Mouse (Mus musculus) liver, postnatal 0 days (tissue): ENCODE measurements around the gene Lamb2. TPM values are rescaled to one million over a fixed set of nuclear protein-coding genes. Genes with fewer than 3 reads are reported as not detected.

Experiments used
- ATAC-seq: fragments of 200-750 bp; cut with Nextera tagmentation; 2 replicates; pipeline ENCODE4 v1.8.0; 2017; ENCODE audit warnings: mild to moderate bottlenecking, moderate library complexity
- DNase-seq: peaks from one replicate; pipeline ENCODE4 v3.0.0-alpha.2; 2016
- H3K27ac ChIP-seq: fragments of 300-500 bp; sonication (generic); 2 replicates; pipeline ENCODE4 v1.5.1; 2014; ENCODE audit warnings: antibody characterized with exemption, moderate library complexity, mild to moderate bottlenecking, low read depth
- H3K27me3 ChIP-seq: fragments of 300-500 bp; sonication (generic); 2 replicates; pipeline ENCODE4 v1.6.1; 2014; ENCODE audit warnings: low read length, control low read depth, mixed read lengths; ENCODE audit not compliant: insufficient read depth
- H3K36me3 ChIP-seq: fragments of 300-500 bp; sonication (generic); replicated peaks from 2 replicates; pipeline ENCODE4 v1.6.1; 2014; ENCODE audit warnings: mild to moderate bottlenecking, control low read depth, low read length, moderate library complexity, mixed read lengths; ENCODE audit not compliant: insufficient read depth
- H3K4me1 ChIP-seq: fragments of 300-500 bp; sonication (generic); 2 replicates; pipeline ENCODE4 v1.6.1; 2014; ENCODE audit warnings: antibody characterized with exemption, mild to moderate bottlenecking, control low read depth; ENCODE audit not compliant: insufficient read depth
- H3K4me2 ChIP-seq: fragments of 300-500 bp; sonication (generic); 2 replicates; pipeline ENCODE4 v1.6.1; 2014; ENCODE audit warnings: low read depth, mild to moderate bottlenecking, low read length, moderate library complexity, mixed read lengths
- H3K4me3 ChIP-seq: fragments of 300-500 bp; sonication (generic); 2 replicates; pipeline ENCODE4 v1.5.1; 2014; ENCODE audit warnings: low read depth, low read length
- H3K9ac ChIP-seq: fragments of 300-500 bp; sonication (generic); replicated peaks from 2 replicates; pipeline ENCODE4 v1.6.1; 2014; ENCODE audit warnings: mild to moderate bottlenecking, moderate library complexity
- H3K9me3 ChIP-seq: fragments of 300-500 bp; sonication (generic); 2 replicates; pipeline ENCODE4 v1.6.1; 2016; ENCODE audit warnings: mild to moderate bottlenecking, control low read depth, low read length, mixed read lengths
- CTCF ChIP-seq: sonication (generic); IDR thresholded peaks from 2 replicates; pipeline ENCODE4 v1.5.1; 2016; ENCODE audit warnings: antibody characterized with exemption, low read depth
- EP300 ChIP-seq: IDR thresholded peaks from 2 replicates; pipeline ENCODE4 v1.6.1; 2016; ENCODE audit warnings: antibody characterized with exemption, low read depth, mild to moderate bottlenecking
- WGBS: fragments of 180-500 bp; shearing (Covaris S2); extraction: QIAGEN DNeasy Blood & Tissue Kit; methylation state at CpG from one replicate; pipeline ENCODE4 v1.1.7; 2014; ENCODE audit not compliant: insufficient replicate concordance; 5-methylcytosine and 5-hydroxymethylcytosine counted together
- polyA plus RNA-seq: library from polyadenylated mRNA; unstranded; fragments of >200 nt; fragmentation: Nextera tagmentation; extraction: Ambion mirVana; gene quantifications from 2 replicates; pipeline ENCODE4 v1.2.1, GENCODE M21; 2015

Lamb2 gene
- polyA plus RNA-seq, 1 experiment from 2014 or later = 3.9 TPM

DNA sequence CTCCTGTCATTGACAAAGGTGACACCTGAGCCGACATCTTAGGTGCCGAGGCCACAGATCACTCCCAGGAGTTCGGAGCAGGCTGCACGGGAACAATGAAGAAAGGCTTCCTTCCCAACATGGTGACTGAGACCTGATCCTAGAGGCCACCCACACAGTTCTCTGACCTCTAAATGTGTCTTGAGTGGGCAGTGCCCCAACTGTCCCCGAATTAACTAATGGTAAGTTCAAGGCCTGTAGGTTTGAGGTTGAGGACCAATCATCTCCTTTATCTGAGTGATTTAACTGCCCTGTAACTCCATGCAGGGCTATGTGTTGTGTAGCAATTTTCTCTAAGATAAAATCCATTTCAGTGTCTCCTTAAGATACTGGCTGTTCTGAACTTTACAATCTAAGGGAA lies 10.1 kb upstream of the Lamb2 start:
- TF ChIP-seq CTCF = no peak
- TF ChIP-seq EP300 = no peak
- WGBS = 69% methylated on average over 5 of the region's 5 CpGs

DNA sequence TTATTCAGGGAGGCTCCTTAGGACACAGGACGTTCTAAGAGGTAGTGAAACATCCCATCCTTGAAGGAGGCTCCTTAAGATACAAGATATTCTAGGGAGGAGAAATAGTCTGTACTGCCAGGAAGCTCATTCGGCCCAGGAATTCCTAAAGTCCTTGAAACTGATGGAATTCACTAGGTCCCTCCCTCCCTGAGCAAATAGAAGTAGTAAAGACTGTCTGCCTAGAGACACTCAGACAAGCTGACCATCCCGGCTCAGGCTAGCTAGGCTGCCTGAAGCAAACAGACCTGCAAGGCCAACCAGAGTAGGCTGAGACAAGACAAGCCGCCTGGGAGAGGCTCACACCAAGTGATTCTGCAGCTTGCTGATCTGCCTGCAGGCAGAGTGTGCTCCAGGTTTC lies 9.7 kb upstream of the Lamb2 start:
- no peak overlapping the region for H3K27ac ChIP-seq
- no peak overlapping the region for H3K4me3 ChIP-seq
- no peaks in the 10 kb centered on the region for H3K27me3 ChIP-seq
- H3K4me2 ChIP-seq = no peak overlapping the region
- ATAC-seq = no peak
- peaks cover 6% of the 10 kb centered on the region; the same call in 1 of the 2 replicates for H3K36me3 ChIP-seq
- no peaks in the 10 kb centered on the region for H3K9me3 ChIP-seq
- no peak for DNase-seq
- H3K9ac ChIP-seq = no peak overlapping the region
- WGBS = 57% methylated on average over 4 of the region's 4 CpGs
- TF ChIP-seq EP300 (no peak), CTCF (no peak)
- no peaks in the 10 kb centered on the region for H3K4me1 ChIP-seq

More for the DNA sequence above, 10.1 kb upstream of the Lamb2 start:
- Histone ChIP-seq H3K27me3 (no peaks in the 10 kb centered on the region), H3K9ac (no peak overlapping the region), H3K9me3 (no peaks in the 10 kb centered on the region), H3K4me1 (no peaks in the 10 kb centered on the region), H3K27ac (no peak overlapping the region), H3K4me2 (no peak overlapping the region), H3K36me3 (peaks cover 6% of the 10 kb centered on the region; the same call in 1 of the 2 replicates), H3K4me3 (no peak overlapping the region)
- ATAC-seq (no peak), DNase-seq (no peak)

DNA sequence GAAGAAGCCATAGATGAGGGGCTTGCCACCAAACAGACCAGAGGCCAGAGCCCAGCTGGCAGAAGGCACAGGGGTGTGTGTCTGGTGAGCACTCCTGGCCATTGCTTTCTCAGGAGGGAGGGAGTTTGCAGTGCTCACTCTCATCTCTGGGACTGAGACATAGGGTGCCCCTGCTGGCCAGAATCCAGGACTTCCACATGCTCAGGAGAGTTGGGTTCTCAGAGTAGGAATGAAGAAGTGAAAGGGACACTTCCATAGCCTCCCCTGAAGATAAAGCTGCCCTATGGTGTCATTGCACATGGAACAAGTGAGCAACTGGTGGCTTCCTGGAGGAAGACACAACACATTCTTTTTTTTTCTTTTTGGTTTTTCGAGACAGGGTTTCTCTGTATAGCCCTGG lies 5.0 kb upstream of the Lamb2 start:
- Histone ChIP-seq H3K27ac (no peak overlapping the region), H3K9me3 (no peaks in the 10 kb centered on the region), H3K27me3 (no peaks in the 10 kb centered on the region), H3K36me3 (no peaks in the 10 kb centered on the region), H3K4me1 (peaks cover 6% of the 10 kb centered on the region; the same call in 1 of the 2 replicates), H3K9ac (no peak overlapping the region), H3K4me2 (no peak overlapping the region), H3K4me3 (no peak overlapping the region)
- DNase-seq (no peak), ATAC-seq (no peak)
- TF ChIP-seq CTCF = peak; percentile 34
- no peak for TF ChIP-seq EP300
- 63% methylated on average over 1 of the region's 1 CpGs for WGBS

DNA sequence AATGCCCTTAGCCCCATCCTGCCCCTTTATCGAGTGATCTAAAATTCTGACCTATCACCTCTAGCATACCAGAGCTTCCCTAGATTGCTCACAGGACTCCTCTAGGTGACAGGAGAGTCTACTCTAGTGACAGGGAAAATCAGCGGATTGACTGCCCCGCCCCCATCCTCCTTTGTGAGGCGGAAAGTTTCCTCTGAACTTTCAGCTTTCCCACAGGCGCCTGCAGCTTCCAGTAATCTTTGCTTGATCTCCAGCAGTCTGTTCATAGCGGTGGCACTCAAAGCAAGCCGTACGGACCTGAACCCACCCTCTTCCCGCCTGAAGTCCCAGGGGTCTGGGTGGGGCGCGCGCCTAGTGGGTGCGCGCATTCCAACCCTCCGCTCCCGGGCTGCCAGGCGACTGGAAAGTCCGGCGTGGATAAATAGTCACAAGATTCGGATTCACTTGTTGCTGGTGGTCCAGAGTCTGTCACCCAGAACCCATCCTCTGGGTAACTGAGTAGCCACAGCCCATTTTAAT lies 839 bp upstream of the Lamb2 start:
- H3K9ac ChIP-seq = no peak overlapping the region; the same call in 1 of the 2 replicates
- H3K9me3 ChIP-seq = no peaks in the 10 kb centered on the region
- WGBS = 2% methylated on average over 20 of the region's 20 CpGs
- peaks cover 6% of the 10 kb centered on the region; the same call in 1 of the 2 replicates for H3K4me1 ChIP-seq
- peak; percentile 76 for ATAC-seq
- H3K4me2 ChIP-seq = peak overlapping the region; percentile 68
- no peaks in the 10 kb centered on the region for H3K27me3 ChIP-seq
- peak overlapping the region; percentile 46 for H3K4me3 ChIP-seq
- no peaks in the 10 kb centered on the region for H3K36me3 ChIP-seq
- DNase-seq = peak; percentile 63
- H3K27ac ChIP-seq = no peak overlapping the region
- TF ChIP-seq EP300 = no peak
- no peak for TF ChIP-seq CTCF

DNA sequence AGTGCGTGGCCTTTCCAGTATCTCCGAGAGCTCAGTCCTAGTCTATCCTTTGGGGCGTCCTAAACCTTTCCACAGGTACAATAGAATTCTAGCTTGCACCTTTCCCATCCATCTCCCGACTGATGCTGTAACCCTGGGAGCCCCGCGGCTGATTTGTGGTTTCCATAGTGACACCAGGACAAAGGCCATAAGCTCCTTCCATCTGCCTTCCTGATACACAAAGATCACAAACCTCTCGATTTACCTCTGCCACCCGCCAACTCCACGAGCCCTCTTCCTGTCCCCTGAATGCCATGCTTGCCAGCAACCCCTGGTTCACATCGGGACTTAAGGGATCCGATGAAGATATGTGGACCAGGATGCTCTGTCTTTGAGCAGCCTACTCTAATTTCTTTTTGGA lies 295 bp upstream of the Lamb2 start:
- no peak for DNase-seq
- ATAC-seq = no peak
- Histone ChIP-seq H3K27ac (no peak overlapping the region), H3K27me3 (no peaks in the 10 kb centered on the region), H3K36me3 (no peaks in the 10 kb centered on the region), H3K4me3 (no peak overlapping the region), H3K9me3 (no peaks in the 10 kb centered on the region), H3K9ac (no peak overlapping the region), H3K4me1 (peaks cover 6% of the 10 kb centered on the region; the same call in 1 of the 2 replicates), H3K4me2 (peak overlapping the region; percentile 68)
- WGBS = 34% methylated on average over 11 of the region's 11 CpGs
- no peak for TF ChIP-seq CTCF
- no peak for TF ChIP-seq EP300

DNA sequence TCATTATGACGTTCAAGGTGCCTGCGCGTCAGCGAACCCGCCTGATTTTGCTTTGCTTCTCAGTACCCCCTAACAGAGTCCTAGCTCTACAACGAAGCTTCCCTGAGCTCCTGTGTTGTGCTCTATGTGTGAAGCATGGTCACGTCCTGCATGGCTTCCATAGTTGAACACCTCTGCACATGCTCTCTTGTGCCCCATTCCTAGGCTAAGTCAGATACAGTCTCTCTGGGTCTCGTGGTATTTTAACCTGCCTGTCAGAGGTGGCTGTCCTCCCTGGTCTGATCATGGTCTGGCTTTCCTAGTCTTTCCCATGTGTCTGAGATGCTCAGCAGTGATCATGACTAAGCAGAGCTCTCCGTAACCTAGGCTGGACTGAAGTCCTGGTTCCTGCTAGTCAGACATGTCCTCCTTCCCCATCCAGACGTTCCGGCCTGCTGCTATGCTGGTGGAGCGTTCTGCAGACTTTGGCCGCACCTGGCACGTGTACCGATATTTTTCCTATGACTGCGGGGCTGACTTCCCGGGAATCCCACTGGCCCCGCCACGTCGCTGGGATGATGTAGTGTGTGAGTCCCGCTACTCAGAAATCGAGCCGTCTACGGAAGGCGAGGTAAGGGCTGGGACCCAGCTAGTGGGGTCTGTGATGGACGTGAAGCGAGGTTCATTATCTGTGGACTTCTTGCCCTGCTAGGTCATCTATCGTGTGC lies 1.4 kb downstream of the Lamb2 start:
- TF ChIP-seq CTCF (no peak), EP300 (no peak)
- no peaks in the 10 kb centered on the region for H3K27me3 ChIP-seq
- peaks cover 6% of the 10 kb centered on the region; the same call in 1 of the 2 replicates for H3K4me1 ChIP-seq
- H3K27ac ChIP-seq = no peak overlapping the region
- DNase-seq = no peak
- no peak overlapping the region for H3K4me3 ChIP-seq
- H3K36me3 ChIP-seq = 0 out of 2 replicates have a peak, but pooled peaks cover 3% of the 10 kb centered on the region
- ATAC-seq = no peak
- H3K4me2 ChIP-seq = no peak overlapping the region
- 91% methylated on average over 28 of the region's 28 CpGs for WGBS
- H3K9ac ChIP-seq = no peak overlapping the region
- no peaks in the 10 kb centered on the region for H3K9me3 ChIP-seq
